In genomic region chr10:36795311-36795710, GRCm38 (mm10) we compare ENCODE assay signal across 22 mouse cellular contexts.
"Had no signal": no experiment of that assay in that cellular context is flagged by ENCODE, and none has a peak within 500 bp of the region (broad histone marks: within the 10 kb centered on the region; RNA-seq: fewer than 3 reads in every experiment).

No protein-coding gene starts in this region.

- H3K4me2 ChIP-seq: kidney, embryonic 15.5 days; limb, embryonic 15.5 days; liver, embryonic 11.5 days; lung, embryonic 14.5 days; midbrain, embryonic 12.5 days; midbrain, embryonic 15.5 days; neural tube, embryonic 12.5 days; neural tube, embryonic 15.5 days had no signal

- H3K9ac ChIP-seq: kidney, embryonic 15.5 days; limb, embryonic 15.5 days; liver, embryonic 14.5 days; liver, postnatal 0 days; lung, embryonic 14.5 days; midbrain, embryonic 12.5 days; midbrain, embryonic 15.5 days; neural tube, embryonic 12.5 days; neural tube, embryonic 15.5 days had no signal

- H3K9me3 ChIP-seq: kidney, embryonic 15.5 days; limb, embryonic 15.5 days; midbrain, embryonic 12.5 days; midbrain, embryonic 15.5 days; neural tube, embryonic 12.5 days; neural tube, embryonic 15.5 days had no signal

- H3K27ac ChIP-seq: kidney, embryonic 15.5 days; layer of hippocampus, adult 2 months; limb, embryonic 15.5 days; liver, embryonic 14.5 days; macrophage; midbrain, embryonic 12.5 days; midbrain, embryonic 15.5 days; neural tube, embryonic 12.5 days; neural tube, embryonic 15.5 days had no signal

- ATAC-seq: intestine, postnatal 0 days; liver, postnatal 0 days; lung, postnatal 0 days; midbrain, embryonic 15.5 days had no signal

- H3K4me1 ChIP-seq: kidney, embryonic 15.5 days; limb, embryonic 15.5 days; midbrain, embryonic 12.5 days; midbrain, embryonic 15.5 days; neural tube, embryonic 12.5 days; neural tube, embryonic 15.5 days had no signal

- H3K4me3 ChIP-seq: kidney, embryonic 15.5 days; layer of hippocampus, adult 2 months; limb, embryonic 15.5 days; midbrain, embryonic 12.5 days; midbrain, embryonic 15.5 days; neural tube, embryonic 12.5 days; neural tube, embryonic 15.5 days had no signal

- H3K27me3 ChIP-seq: kidney, embryonic 15.5 days; limb, embryonic 15.5 days; midbrain, embryonic 12.5 days; midbrain, embryonic 15.5 days; neural tube, embryonic 12.5 days; neural tube, embryonic 15.5 days had no signal

- DNase-seq: kidney, postnatal 25 days; layer of hippocampus, adult 9-11 months; liver, postnatal 0 days; right cerebral cortex, adult 18-20 months; right cerebral cortex, postnatal 14 days; right cerebral cortex, postnatal 4 days; thymus, adult 2 months; thymus, postnatal 14 days; thymus, postnatal 4 days had no signal

- H3K36me3 ChIP-seq: kidney, embryonic 15.5 days; limb, embryonic 15.5 days; midbrain, embryonic 12.5 days; midbrain, embryonic 15.5 days; neural tube, embryonic 12.5 days; neural tube, embryonic 15.5 days had no signal
